Mouse (Mus musculus): ENCODE results near the gene Cyfip2. TPM values are rescaled to one million over a fixed set of nuclear protein-coding genes. Genes with fewer than 3 reads are reported as not detected.

The Cyfip2 gene
- total RNA-seq, 1 experiment from 2014 or later = 79.8 TPM

DNA sequence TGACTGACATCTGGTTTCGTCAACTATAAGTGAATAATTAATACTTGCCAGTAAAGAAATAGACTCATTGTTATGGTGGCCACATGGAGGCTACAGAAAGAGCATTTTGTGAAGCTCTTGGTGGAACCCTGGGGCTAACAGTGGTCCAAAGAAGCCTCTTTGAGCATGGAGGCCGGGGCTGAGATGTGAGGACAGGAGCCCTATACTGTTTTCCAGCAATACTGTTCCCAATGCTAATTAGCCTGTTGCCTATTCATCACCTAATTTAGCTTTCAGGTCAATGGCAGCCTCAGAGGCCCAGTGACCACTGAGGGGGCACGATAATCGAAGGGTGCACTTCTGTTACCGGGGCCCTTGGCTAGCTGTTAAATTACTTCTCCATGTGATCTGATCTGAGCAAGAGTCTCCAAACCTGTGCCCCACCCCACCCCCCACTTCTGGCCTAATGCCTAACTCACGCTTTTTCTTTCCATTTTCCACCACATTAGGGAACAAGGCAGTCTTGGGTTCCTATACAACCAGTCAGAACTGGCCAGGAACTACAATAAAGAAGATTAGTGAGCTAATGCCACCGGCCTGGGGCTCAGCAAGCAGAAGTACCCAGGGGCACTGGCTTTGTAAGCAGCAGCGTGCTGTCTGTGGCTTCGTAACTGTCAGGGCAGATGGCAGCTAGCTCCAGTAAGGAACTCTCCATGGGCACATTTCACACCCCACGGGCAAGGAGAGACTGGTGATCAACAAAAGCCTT, 2.7 kb downstream of the Cyfip2 start:
- ATAC-seq (replicated peaks in 1 of 2; ENCODE audit: insufficient read depth in 1 of 2, low FRiP score in 2 of 2, low TSS enrichment in 1 of 2, low read depth in 1 of 2, poor library complexity in 2 of 2, severe bottlenecking in 2 of 2) = peak; percentile 18 to 23

DNA sequence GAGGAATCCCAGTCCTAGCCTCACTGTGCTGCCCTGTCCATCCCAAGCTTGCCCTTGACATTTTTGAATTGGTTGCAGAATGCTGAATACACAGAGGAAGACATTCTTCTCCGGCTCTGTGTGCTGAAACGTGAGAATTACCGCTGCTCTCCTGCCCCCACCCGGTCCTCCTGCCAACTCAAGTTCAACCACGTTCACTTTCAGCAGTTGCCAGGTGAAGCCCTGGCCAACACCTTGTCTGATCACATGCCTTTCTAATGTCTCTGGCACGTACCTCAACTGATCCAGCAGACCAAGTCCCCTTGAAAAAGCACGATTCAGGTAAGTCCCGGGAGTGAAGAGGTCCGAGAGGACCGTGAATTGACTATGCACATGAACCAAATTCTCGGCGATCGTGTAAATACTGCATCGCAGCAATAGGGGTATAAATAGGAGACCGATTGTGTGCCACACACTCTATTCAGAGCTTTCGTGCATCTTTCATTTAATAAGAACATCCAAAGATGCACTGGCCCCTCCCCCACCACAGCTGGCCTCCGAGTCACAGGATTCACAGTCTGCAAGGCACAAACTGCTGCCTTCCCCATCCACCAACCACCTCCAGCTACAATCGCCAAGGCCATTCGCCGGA, 3.4 kb downstream of the Cyfip2 start:
- ATAC-seq (replicated peaks in 1 of 2; ENCODE audit: insufficient read depth in 1 of 2, low FRiP score in 2 of 2, low TSS enrichment in 1 of 2, low read depth in 1 of 2, poor library complexity in 2 of 2, severe bottlenecking in 2 of 2) = no peak

DNA sequence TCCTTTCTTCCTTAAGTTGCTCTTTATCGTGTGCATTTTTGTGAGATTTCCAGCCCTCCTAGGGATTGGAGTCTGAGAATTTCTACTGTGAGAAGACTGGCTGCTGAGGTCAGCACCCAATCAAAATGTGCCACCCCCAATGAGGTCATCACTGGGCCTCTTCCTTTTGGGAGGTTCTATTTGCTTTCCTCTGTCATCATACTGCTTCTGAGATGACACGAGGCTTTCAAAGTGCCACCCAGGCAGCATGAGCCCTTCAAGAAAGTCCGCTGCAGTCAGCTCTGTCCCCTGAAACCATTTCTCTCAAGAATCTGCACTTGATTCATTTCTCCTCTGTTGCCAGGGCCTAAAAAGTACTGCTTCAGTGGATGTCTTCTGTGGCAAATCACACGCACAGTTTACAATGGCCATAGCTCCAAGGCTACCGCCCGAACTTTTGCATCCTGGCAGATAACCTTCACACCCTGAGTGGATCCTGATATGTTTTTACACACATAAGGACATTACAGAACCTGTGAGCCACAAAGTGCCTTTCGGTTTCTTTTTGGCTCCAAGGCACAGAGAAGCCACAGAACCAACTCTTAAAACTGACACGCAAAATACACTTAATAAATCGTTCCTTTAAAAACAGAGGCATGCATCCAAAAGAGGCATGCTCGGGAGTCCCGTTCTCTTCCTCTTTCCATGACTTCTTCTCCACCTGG, 4.2 kb downstream of the Cyfip2 start:
- ATAC-seq (replicated peaks in 1 of 2; ENCODE audit: insufficient read depth in 1 of 2, low FRiP score in 2 of 2, low TSS enrichment in 1 of 2, low read depth in 1 of 2, poor library complexity in 2 of 2, severe bottlenecking in 2 of 2) = no peak

GRCm38 (mm10) chr11:46307768-46308167, 4.9 kb downstream of the Cyfip2 start:
- ATAC-seq (replicated peaks in 1 of 2; ENCODE audit: insufficient read depth in 1 of 2, low FRiP score in 2 of 2, low TSS enrichment in 1 of 2, low read depth in 1 of 2, poor library complexity in 2 of 2, severe bottlenecking in 2 of 2) = no peak

- ATAC-seq (replicated peaks in 1 of 2; ENCODE audit: insufficient read depth in 1 of 2, low FRiP score in 2 of 2, low TSS enrichment in 1 of 2, low read depth in 1 of 2, poor library complexity in 2 of 2, severe bottlenecking in 2 of 2) = no peak
Observed at GRCm38 (mm10) chr11:46306776-46307175, 5.9 kb downstream of the Cyfip2 start.

DNA sequence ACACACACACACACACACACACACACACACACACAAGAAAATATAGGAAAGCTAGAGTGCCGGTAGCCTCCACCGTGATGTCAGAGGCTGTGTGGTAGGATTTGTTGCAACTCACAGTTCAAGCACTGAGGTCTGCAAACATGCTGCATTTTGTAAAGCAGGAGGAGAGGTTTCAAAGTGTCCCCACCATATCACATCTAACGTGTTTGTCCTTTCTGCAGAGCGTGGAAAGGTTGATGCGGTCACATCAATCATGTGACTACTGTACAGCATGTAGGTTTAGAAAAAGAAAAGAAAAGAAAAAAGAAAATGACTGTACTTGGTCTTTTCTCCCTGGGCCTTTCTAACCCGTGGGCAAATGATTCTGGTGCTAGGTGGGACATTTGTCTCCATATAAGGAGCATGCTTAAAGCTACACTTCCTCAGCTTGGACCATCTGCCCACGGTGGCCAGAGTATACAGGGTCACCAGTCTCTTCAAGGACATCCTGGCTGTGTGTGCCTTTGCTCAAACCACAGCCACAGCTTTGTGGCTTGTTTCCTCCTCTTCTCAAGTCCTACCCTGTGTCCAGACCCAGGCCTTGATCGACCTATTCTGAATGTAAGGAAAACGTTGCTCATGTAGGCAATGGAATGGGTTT, 6.7 kb downstream of the Cyfip2 start:
- ATAC-seq (replicated peaks in 1 of 2; ENCODE audit: insufficient read depth in 1 of 2, low FRiP score in 2 of 2, low TSS enrichment in 1 of 2, low read depth in 1 of 2, poor library complexity in 2 of 2, severe bottlenecking in 2 of 2) = no peak

DNA sequence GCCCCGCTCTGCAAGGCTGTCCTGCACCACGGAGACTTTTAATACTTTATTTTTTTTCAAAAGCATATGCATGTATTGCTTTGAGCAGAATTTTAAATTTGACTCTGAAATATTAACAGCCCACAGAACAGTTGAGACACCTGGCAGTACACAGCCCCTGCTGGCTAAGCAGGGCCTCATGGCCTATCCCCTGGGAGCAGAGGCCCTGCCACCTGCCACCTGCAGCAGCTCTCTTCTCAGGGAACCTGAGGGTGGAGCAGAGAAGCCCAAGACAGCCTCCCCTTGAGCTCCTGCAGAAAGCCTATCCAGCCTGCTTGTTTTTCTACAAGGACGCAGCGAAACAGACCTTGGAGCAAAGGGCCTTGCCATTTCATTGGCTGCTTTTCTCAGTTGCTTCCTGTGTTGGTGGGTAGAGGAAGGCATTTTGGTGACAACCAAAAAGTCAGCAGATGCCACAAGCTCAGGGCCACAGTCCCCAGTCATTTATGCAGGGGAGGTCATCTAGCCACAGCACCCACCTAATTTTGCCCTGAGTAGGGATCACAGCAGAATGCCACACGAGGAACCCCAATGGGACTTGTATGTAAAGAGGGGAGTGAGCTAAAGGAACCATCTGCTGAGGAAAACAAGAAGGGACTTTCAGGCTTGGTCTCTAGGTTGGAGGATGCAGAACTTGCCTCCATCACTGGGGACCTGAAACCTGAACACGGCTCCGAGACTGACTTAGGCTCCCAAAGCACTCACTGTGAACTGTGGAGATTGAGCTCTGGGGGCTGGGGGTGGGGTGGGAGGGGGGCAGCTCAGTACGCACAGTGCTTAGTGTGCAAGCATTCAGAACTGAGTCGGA, 7.6 kb downstream of the Cyfip2 start:
- ATAC-seq (replicated peaks in 1 of 2; ENCODE audit: insufficient read depth in 1 of 2, low FRiP score in 2 of 2, low TSS enrichment in 1 of 2, low read depth in 1 of 2, poor library complexity in 2 of 2, severe bottlenecking in 2 of 2) = peak; percentile 42 to 43

- ATAC-seq (replicated peaks in 1 of 2; ENCODE audit: insufficient read depth in 1 of 2, low FRiP score in 2 of 2, low TSS enrichment in 1 of 2, low read depth in 1 of 2, poor library complexity in 2 of 2, severe bottlenecking in 2 of 2) = no peak
Observed at GRCm38 (mm10) chr11:46304093-46304492, 8.6 kb downstream of the Cyfip2 start.

- no peak for ATAC-seq (replicated peaks in 1 of 2; ENCODE audit: insufficient read depth in 1 of 2, low FRiP score in 2 of 2, low TSS enrichment in 1 of 2, low read depth in 1 of 2, poor library complexity in 2 of 2, severe bottlenecking in 2 of 2)
Observed at GRCm38 (mm10) chr11:46302471-46302870, 10.2 kb downstream of the Cyfip2 start.

- no peak for ATAC-seq (replicated peaks in 1 of 2; ENCODE audit: insufficient read depth in 1 of 2, low FRiP score in 2 of 2, low TSS enrichment in 1 of 2, low read depth in 1 of 2, poor library complexity in 2 of 2, severe bottlenecking in 2 of 2)
Observed at GRCm38 (mm10) chr11:46301579-46302248, 10.9 kb downstream of the Cyfip2 start.

DNA sequence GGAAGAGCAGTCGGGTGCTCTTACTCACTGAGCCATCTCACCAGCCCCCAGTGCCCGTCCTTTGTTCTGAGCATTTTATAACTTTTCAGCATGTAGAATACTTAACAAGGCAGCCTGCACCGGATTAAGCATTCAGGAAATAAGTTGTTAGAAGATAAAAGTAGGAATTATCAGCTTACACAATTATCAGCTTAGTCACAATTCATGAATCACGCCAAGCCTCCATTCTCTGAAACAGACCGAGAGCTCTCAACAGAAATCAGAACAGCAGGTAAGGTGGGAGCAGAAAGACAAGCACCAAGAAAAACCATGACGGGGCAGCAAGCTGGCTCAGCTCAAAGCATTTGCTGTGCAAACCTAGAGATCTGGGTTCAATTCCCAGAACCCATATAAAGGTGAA, 12.8 kb downstream of the Cyfip2 start:
- ATAC-seq (replicated peaks in 1 of 2; ENCODE audit: insufficient read depth in 1 of 2, low FRiP score in 2 of 2, low TSS enrichment in 1 of 2, low read depth in 1 of 2, poor library complexity in 2 of 2, severe bottlenecking in 2 of 2) = no peak

- ATAC-seq (replicated peaks in 1 of 2; ENCODE audit: insufficient read depth in 1 of 2, low FRiP score in 2 of 2, low TSS enrichment in 1 of 2, low read depth in 1 of 2, poor library complexity in 2 of 2, severe bottlenecking in 2 of 2) = peak; percentile 33 to 38; a peak in 2 of 4 replicates
Observed at GRCm38 (mm10) chr11:46298889-46299785, 13.5 kb downstream of the Cyfip2 start.

GRCm38 (mm10) chr11:46294390-46294789, 18.3 kb downstream of the Cyfip2 start:
- ATAC-seq (replicated peaks in 1 of 2; ENCODE audit: insufficient read depth in 1 of 2, low FRiP score in 2 of 2, low TSS enrichment in 1 of 2, low read depth in 1 of 2, poor library complexity in 2 of 2, severe bottlenecking in 2 of 2) = no peak

DNA sequence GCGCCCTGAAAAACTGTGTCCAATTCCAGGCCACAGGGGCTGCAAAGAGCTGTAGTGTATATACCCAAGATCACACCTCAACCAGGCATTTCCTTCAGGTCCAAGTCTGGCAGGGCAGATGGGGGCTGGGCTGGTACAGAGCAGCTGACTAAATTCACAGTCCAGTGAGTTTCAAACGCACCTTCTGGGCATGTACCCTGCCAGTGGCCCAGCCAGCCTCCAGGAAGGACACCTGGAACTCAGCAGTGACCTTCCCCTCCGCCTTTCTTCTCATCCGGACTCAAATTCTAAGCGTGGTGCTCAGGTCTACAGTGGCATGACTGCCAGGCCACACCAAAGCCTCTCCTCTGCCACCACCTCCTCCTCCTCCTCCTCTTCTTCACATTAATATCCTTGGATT, 19.2 kb downstream of the Cyfip2 start:
- ATAC-seq (replicated peaks in 1 of 2; ENCODE audit: insufficient read depth in 1 of 2, low FRiP score in 2 of 2, low TSS enrichment in 1 of 2, low read depth in 1 of 2, poor library complexity in 2 of 2, severe bottlenecking in 2 of 2) = no peak

GRCm38 (mm10) chr11:46290988-46291405, 21.7 kb downstream of the Cyfip2 start:
- ATAC-seq (replicated peaks in 1 of 2; ENCODE audit: insufficient read depth in 1 of 2, low FRiP score in 2 of 2, low TSS enrichment in 1 of 2, low read depth in 1 of 2, poor library complexity in 2 of 2, severe bottlenecking in 2 of 2) = no peak

DNA sequence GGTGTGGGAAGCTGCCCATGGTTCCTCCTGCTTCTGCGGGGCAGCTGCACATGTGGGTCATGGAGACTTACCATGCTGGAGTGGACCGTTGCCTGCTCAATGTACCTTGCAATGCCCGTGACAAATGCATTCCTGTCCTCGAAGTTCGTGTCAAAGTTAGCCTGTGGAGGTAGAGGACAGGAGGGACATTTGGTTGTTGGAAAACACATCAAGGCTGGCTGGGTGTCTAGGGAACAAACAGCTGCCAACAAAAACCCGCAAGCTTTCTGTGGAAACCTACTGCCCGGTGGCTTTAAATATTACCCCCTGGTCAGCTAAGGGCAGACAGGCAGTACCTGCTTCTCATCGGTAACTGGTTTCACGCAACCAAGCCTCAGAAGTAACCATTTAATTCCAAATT, 23.1 kb downstream of the Cyfip2 start:
- no peak for ATAC-seq (replicated peaks in 1 of 2; ENCODE audit: insufficient read depth in 1 of 2, low FRiP score in 2 of 2, low TSS enrichment in 1 of 2, low read depth in 1 of 2, poor library complexity in 2 of 2, severe bottlenecking in 2 of 2)
